Mouse (Mus musculus) cerebellum, postnatal 10 days (tissue): ENCODE data around the gene Arfip1.
A peak's percentile ranks its signal among the peaks of the same experiment; 100 is the strongest.
"Not testable (repeated sequence)": the region's sequence is repeated elsewhere in the genome, so short reads cannot be mapped to it uniquely, and the experiment has no call there.

Source experiments
- DNase-seq, 2 experiments: peaks; one replicate each; pipeline ENCODE4 v3.0.0; 2021; ENCODE audit warnings: mixed read lengths in 2 of 2

The Arfip1 gene

GRCm38 (mm10) chr3:84569587-84569986, 12.8 kb downstream of the Arfip1 start:
- DNase-seq: no peak

GRCm38 (mm10) chr3:84568540-84568939, 13.9 kb downstream of the Arfip1 start:
- peak in 1 of 2 experiments; percentile 53 for DNase-seq

GRCm38 (mm10) chr3:84563415-84563814, 19.0 kb downstream of the Arfip1 start:
- no peak for DNase-seq

- DNase-seq: not testable (repeated sequence)
These were observed 19.5 kb downstream of the Arfip1 start for GRCm38 (mm10) chr3:84562911-84563310.

- DNase-seq: peak; percentile 21 to 30
These were observed 24.1 kb downstream of the Arfip1 start for GRCm38 (mm10) chr3:84558301-84558700.

- DNase-seq: no peak
These were observed 26.6 kb downstream of the Arfip1 start for GRCm38 (mm10) chr3:84555780-84556179.

- DNase-seq: no peak
These were observed 35.2 kb downstream of the Arfip1 start for GRCm38 (mm10) chr3:84547177-84547576.

- DNase-seq: peak; percentile 69 to 80
These were observed 40.0 kb downstream of the Arfip1 start for GRCm38 (mm10) chr3:84542450-84542849.

- no peak for DNase-seq
These were observed 40.5 kb downstream of the Arfip1 start for GRCm38 (mm10) chr3:84541881-84542280.

GRCm38 (mm10) chr3:84540640-84541039, 41.8 kb downstream of the Arfip1 start:
- DNase-seq: no peak

GRCm38 (mm10) chr3:84536987-84537386, 45.4 kb downstream of the Arfip1 start:
- DNase-seq: no peak

GRCm38 (mm10) chr3:84533227-84533626, 49.2 kb downstream of the Arfip1 start:
- no peak for DNase-seq

GRCm38 (mm10) chr3:84529021-84529420, 53.4 kb downstream of the Arfip1 start:
- peak in 1 of 2 experiments; percentile 22 for DNase-seq

- DNase-seq: peak in 1 of 2 experiments; percentile 24
These were observed 57.5 kb downstream of the Arfip1 start for GRCm38 (mm10) chr3:84524952-84525351.

GRCm38 (mm10) chr3:84516163-84516562, 66.3 kb downstream of the Arfip1 start:
- DNase-seq: no peak

- DNase-seq: no peak
These were observed 69.5 kb downstream of the Arfip1 start for GRCm38 (mm10) chr3:84512774-84513515.

- no peak for DNase-seq
These were observed 77.2 kb downstream of the Arfip1 start for GRCm38 (mm10) chr3:84505193-84505592.

GRCm38 (mm10) chr3:84504291-84504690, 78.1 kb downstream of the Arfip1 start:
- DNase-seq: no peak

GRCm38 (mm10) chr3:84502101-84502500, 80.3 kb downstream of the Arfip1 start:
- DNase-seq: no peak

- no peak for DNase-seq
These were observed 81.9 kb downstream of the Arfip1 start for GRCm38 (mm10) chr3:84500491-84500890.

GRCm38 (mm10) chr3:84497718-84498117, 84.7 kb downstream of the Arfip1 start:
- DNase-seq: no peak

- no peak for DNase-seq
These were observed 89.8 kb downstream of the Arfip1 start for GRCm38 (mm10) chr3:84492657-84493056.

GRCm38 (mm10) chr3:84492148-84492547, 90.3 kb downstream of the Arfip1 start:
- DNase-seq: no peak

- DNase-seq: no peak
These were observed 93.7 kb downstream of the Arfip1 start for GRCm38 (mm10) chr3:84488716-84489115.

- no peak for DNase-seq
These were observed 97.5 kb downstream of the Arfip1 start for GRCm38 (mm10) chr3:84484891-84485290.
